Mouse (Mus musculus) lung, embryonic 15.5 days (tissue): ENCODE results near the gene Btbd19. TPM values are rescaled to one million over a fixed set of nuclear protein-coding genes. Genes with fewer than 3 reads are reported as not detected.

Experiments
- ATAC-seq: fragments of 200-750 bp; cut with Nextera tagmentation; 2 replicates; pipeline ENCODE4 v1.8.0; 2017; ENCODE audit warnings: moderate number of reproducible peaks, borderline replicate concordance; ENCODE audit not compliant: low FRiP score, low TSS enrichment; ENCODE audit errors: extremely low read depth
- H3K27ac ChIP-seq: fragments of 300-500 bp; sonication (generic); 2 replicates; pipeline ENCODE4 v1.5.1; 2015; ENCODE audit warnings: moderate library complexity, mild to moderate bottlenecking, inconsistent platforms
- H3K27me3 ChIP-seq: fragments of 300-500 bp; sonication (generic); 2 replicates; pipeline ENCODE4 v1.6.1; 2015; ENCODE audit warnings: inconsistent platforms
- H3K36me3 ChIP-seq: fragments of 300-500 bp; sonication (generic); 2 replicates; pipeline ENCODE4 v1.6.1; 2015; ENCODE audit warnings: inconsistent platforms
- H3K4me1 ChIP-seq: fragments of 300-500 bp; sonication (generic); 2 replicates; pipeline ENCODE4 v1.6.1; 2015; ENCODE audit warnings: inconsistent platforms
- H3K4me2 ChIP-seq: fragments of 300-500 bp; sonication (generic); 2 replicates; pipeline ENCODE4 v1.6.1; 2015; ENCODE audit warnings: inconsistent platforms, mild to moderate bottlenecking, moderate library complexity
- H3K4me3 ChIP-seq: fragments of 300-500 bp; sonication (generic); 2 replicates; pipeline ENCODE4 v1.5.1; 2015; ENCODE audit warnings: mild to moderate bottlenecking, inconsistent platforms
- H3K9ac ChIP-seq: fragments of 300-500 bp; sonication (generic); 2 replicates; pipeline ENCODE4 v1.6.1; 2015; ENCODE audit warnings: inconsistent platforms
- H3K9me3 ChIP-seq: fragments of 300-500 bp; sonication (generic); 2 replicates; pipeline ENCODE4 v1.6.1; 2016; ENCODE audit warnings: inconsistent platforms
- WGBS: fragments of 180-500 bp; shearing (Covaris S2); methylation state at CpG from one replicate; pipeline ENCODE4 v1.1.7; 2015; 5-methylcytosine and 5-hydroxymethylcytosine counted together
- polyA plus RNA-seq: library from polyadenylated mRNA; unstranded; fragments of >200 nt; fragmentation: Nextera tagmentation; extraction: Ambion mirVana; gene quantifications from 2 replicates; pipeline ENCODE4 v1.2.1, GENCODE M21; 2015

The Btbd19 gene
- polyA plus RNA-seq, 1 experiment from 2014 or later = 6.8 TPM

DNA sequence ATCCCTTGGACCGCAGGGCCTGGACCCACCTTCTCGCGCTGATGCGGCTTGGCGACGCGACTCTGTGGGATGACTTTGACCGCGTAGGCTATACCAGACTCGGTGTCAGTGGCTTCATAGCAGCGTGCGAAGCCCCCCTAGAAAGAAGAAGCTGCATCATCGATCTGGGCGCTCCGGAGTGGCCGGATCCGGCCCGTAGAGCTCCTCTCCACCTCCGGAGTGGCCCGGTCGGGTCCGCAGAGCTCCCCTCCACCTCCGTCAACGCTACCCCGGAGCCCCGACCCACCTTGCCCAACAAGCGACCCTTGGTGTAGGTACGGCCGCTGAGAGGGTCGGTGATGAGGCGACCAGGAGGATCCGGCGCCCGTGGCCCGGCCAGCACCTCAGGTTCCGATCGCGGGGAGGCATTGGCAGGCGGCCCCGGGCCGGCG is 7.9 kb upstream of the Btbd19 start:
- peak; percentile 23; the same call in 1 of the 2 replicates for ATAC-seq
- whole genome bisulfite sequencing = 1% methylated on average over 42 of the region's 42 CpGs
- peak overlapping the region; percentile 89 for H3K4me3 ChIP-seq
- H3K27ac ChIP-seq = no peak overlapping the region
- H3K4me2 ChIP-seq = peak overlapping the region; percentile 100
- H3K9ac ChIP-seq = peak overlapping the region; percentile 88
- 0 out of 2 replicates have a peak, but pooled peaks cover 3% of the 10 kb centered on the region for H3K36me3 ChIP-seq
- peaks cover 14% of the 10 kb centered on the region for H3K4me1 ChIP-seq
- peaks cover 20% of the 10 kb centered on the region for H3K27me3 ChIP-seq
- H3K9me3 ChIP-seq = no peaks in the 10 kb centered on the region

DNA sequence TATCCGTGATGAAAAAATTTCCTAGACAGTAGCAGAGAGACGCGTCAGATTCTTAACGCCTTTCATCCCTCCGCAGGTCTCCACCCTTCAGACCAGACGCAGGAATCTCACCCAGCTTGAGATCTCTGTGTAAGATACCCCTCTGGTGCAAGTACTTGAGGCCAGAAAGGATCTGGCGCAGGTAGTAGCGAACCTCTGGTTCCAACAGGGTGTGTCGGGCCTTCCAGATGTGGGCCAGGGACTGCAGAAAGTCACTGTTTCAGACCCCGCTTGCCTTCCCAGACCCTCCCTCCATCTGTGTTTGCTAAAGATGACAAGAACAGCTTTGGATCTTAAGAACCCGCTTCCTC is 7.2 kb upstream of the Btbd19 start:
- 18% methylated on average over 11 of the region's 11 CpGs for WGBS

DNA sequence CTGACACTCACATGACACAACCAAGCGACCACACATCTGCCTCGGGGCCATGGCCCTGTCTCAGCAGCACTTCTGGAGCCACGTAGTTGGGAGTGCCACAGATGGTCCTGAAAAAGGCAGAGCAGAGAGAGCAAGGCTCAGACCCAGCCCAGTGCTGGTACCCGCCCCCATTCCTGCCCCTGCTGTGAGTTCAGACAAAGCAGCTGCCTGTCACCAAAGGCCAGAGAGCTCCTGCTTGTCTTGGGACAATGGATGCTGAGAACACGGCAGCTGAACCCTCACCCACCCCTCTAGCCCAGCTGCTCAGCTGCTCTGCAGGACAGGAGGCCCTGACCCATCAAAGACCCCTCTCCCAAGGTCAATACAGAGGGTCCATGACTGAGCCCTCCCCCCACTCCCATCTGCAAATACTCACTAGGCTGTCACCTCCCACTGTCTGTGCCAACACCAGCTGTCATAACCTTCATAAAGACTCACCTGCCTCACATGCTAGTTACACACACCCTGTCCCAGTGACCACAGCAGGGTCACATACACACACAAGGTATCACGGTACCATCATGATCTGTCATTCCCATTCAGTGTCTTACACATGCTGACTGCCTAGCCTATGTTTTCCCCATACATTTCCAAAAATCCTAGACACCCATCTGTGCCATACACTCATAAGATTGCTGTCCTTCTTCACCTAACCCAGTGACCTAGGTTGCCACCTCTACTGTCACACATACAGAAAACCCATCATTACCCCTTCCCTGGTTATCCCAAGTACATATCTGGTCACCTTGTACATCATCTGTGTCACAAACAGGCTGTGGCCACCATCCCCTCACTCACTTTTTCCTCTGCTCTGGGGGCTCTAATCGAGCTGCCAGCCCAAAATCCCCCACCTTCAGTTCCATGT is 6.6 kb upstream of the Btbd19 start:
- H3K27me3 ChIP-seq = peaks cover 20% of the 10 kb centered on the region
- no peak overlapping the region for H3K9ac ChIP-seq
- H3K9me3 ChIP-seq = no peaks in the 10 kb centered on the region
- H3K27ac ChIP-seq = no peak overlapping the region
- WGBS = 38% methylated on average over 7 of the region's 7 CpGs
- H3K4me3 ChIP-seq = peak overlapping the region; percentile 89; the same call in 1 of the 2 replicates
- peak overlapping the region; percentile 100; the same call in 1 of the 2 replicates for H3K4me2 ChIP-seq
- 0 out of 2 replicates have a peak, but pooled peaks cover 3% of the 10 kb centered on the region for H3K36me3 ChIP-seq
- H3K4me1 ChIP-seq = peaks cover 14% of the 10 kb centered on the region
- ATAC-seq = no peak

More for the DNA sequence above, 7.2 kb upstream of the Btbd19 start:
- H3K9ac ChIP-seq = no peak overlapping the region
- no peak for ATAC-seq
- H3K27me3 ChIP-seq = peaks cover 20% of the 10 kb centered on the region
- H3K4me3 ChIP-seq = peak overlapping the region; percentile 89
- 0 out of 2 replicates have a peak, but pooled peaks cover 3% of the 10 kb centered on the region for H3K36me3 ChIP-seq
- peak overlapping the region; percentile 100 for H3K4me2 ChIP-seq
- H3K27ac ChIP-seq = no peak overlapping the region
- peaks cover 14% of the 10 kb centered on the region for H3K4me1 ChIP-seq
- H3K9me3 ChIP-seq = no peaks in the 10 kb centered on the region

DNA sequence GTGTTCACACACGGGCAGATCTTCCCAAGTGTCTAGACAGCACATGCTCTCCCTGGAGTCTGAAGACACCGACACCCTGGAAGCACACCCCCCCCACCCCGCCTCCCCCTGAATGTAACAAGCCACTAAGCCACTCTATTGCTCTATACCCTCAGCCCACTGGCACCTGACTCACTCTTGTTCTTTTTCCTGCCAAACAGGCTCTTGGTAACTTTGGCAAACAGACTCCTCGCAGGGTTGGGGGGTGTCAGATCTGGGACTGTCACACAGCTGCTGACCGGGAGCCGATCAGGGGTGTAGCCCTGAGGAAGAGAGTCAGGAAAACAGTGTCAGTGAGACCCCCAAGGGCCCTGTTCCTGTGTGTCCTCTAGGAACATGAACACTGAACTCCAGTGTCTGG is 5.7 kb upstream of the Btbd19 start:
- Histone ChIP-seq H3K36me3 (0 out of 2 replicates have a peak, but pooled peaks cover 3% of the 10 kb centered on the region), H3K9ac (no peak overlapping the region), H3K27me3 (peaks cover 20% of the 10 kb centered on the region), H3K27ac (no peak overlapping the region), H3K9me3 (no peaks in the 10 kb centered on the region), H3K4me2 (no peak overlapping the region), H3K4me1 (peaks cover 19% of the 10 kb centered on the region), H3K4me3 (no peak overlapping the region)
- WGBS = 62% methylated on average over 6 of the region's 6 CpGs
- no peak for ATAC-seq

DNA sequence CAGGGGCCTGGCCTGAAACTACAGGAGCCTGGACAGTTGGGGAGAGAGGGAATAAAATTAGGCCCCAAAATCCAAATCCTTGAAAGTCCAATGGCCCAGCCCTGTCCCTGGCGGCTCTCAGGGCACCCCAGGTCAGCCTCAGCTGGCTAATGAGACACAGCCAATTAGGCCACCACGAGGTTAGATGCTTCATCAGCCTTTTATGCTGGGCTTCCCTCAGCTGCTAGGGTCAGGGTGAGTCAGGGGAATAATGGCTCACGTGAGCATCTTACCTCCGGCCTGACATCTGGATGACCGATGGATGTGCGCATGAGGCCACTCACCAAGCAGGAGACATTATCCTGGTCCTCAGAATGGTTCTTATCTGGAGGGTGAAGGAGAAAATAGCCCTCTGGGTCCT is 5.3 kb upstream of the Btbd19 start:
- no peak for ATAC-seq
- no peak overlapping the region for H3K4me3 ChIP-seq
- H3K4me1 ChIP-seq = peaks cover 23% of the 10 kb centered on the region
- no peaks in the 10 kb centered on the region for H3K9me3 ChIP-seq
- H3K36me3 ChIP-seq = 0 out of 2 replicates have a peak, but pooled peaks cover 3% of the 10 kb centered on the region
- peaks cover 20% of the 10 kb centered on the region for H3K27me3 ChIP-seq
- H3K9ac ChIP-seq = no peak overlapping the region
- WGBS = 79% methylated on average over 6 of the region's 6 CpGs
- no peak overlapping the region for H3K27ac ChIP-seq
- no peak overlapping the region for H3K4me2 ChIP-seq

DNA sequence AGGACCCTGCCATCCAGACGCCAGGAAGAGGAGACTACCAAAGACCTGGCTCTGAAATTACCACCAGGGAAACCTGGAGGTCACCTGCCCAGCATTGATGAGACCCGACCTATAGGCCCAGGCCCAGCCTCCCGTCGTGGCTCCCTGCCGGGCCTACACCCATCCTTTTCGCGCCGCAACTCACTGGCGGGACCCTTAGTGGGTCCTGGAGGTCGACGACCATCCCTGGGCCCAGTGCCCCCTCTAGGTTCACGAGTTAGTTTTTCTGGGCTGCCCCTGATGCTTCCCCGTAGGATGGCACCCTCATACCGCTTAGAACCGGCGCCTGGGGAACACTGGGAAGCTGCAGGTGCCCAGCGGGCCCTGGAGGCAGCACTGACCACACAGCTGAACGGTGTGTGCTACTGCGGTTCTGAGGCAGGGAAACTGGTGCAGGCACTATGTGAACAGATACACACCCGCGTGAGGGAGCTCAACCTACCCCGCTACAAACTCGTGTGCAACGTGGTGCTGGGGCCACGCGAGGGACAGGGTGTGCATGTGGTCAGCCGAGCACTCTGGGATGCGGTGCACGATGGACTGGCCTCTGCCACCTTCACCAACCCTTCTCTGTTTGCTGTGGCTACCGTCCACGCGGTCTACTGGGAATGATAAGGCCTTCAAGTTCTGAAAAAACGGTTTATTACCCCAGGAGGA is 2.6 kb upstream of the Btbd19 start:
- Histone ChIP-seq H3K27ac (no peak overlapping the region), H3K4me3 (no peak overlapping the region), H3K9ac (no peak overlapping the region), H3K36me3 (0 out of 2 replicates have a peak, but pooled peaks cover 3% of the 10 kb centered on the region), H3K9me3 (no peaks in the 10 kb centered on the region), H3K27me3 (peaks cover 17% of the 10 kb centered on the region), H3K4me1 (peaks cover 33% of the 10 kb centered on the region), H3K4me2 (no peak overlapping the region)
- ATAC-seq = no peak
- 85% methylated on average over 33 of the region's 33 CpGs for WGBS

DNA sequence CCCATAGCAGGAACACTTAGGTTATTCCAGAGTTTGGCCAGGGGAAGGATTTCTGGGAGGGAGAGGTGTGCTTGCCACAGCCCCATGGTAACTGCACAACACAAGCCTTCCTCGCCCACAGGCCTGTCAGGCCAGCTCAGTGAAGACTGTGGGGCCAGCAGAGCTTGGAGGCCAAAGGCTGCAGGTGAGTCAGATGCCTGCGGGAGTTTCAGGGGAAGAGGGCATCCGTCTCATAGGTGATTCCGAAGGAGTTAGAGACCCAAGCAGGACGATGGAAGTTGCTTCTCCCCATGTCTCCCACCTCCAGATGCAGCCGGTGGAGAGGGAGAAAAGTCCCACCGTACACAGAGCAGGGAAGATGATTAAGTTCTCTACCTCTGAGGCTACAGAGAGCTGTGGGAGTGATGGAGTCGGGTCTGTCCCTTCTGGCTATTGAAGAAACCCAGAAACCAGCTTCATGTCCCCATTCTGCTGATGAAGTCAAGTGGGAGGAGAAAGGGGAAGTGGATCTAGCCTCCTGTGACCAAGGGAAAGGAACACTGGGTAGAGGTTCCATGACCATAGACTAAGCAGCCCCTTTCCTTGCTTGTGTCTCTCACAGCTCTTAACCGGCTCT is 1.3 kb upstream of the Btbd19 start, which contains the start of gene Tctex1d4:
Gene Tctex1d4, plus strand, starts transcription at position 120 of the 616 bp plus-strand sequence.
- WGBS = 83% methylated on average over 9 of the region's 9 CpGs
- no peaks in the 10 kb centered on the region for H3K9me3 ChIP-seq
- no peak for ATAC-seq
- peak within 1 kb of the TSS; percentile 31 for H3K9ac ChIP-seq
- H3K4me3 ChIP-seq = no peak within 1 kb of the TSS
- H3K36me3 ChIP-seq = 0 out of 2 replicates have a peak, but pooled peaks cover 3% of the 10 kb centered on the region
- H3K27me3 ChIP-seq = peaks cover 3% of the 10 kb centered on the region; the same call in 1 of the 2 replicates
- peak within 1 kb of the TSS; percentile 26 for H3K4me2 ChIP-seq
- H3K4me1 ChIP-seq = peaks cover 26% of the 10 kb centered on the region
- peak within 1 kb of the TSS; percentile 94 for H3K27ac ChIP-seq

DNA sequence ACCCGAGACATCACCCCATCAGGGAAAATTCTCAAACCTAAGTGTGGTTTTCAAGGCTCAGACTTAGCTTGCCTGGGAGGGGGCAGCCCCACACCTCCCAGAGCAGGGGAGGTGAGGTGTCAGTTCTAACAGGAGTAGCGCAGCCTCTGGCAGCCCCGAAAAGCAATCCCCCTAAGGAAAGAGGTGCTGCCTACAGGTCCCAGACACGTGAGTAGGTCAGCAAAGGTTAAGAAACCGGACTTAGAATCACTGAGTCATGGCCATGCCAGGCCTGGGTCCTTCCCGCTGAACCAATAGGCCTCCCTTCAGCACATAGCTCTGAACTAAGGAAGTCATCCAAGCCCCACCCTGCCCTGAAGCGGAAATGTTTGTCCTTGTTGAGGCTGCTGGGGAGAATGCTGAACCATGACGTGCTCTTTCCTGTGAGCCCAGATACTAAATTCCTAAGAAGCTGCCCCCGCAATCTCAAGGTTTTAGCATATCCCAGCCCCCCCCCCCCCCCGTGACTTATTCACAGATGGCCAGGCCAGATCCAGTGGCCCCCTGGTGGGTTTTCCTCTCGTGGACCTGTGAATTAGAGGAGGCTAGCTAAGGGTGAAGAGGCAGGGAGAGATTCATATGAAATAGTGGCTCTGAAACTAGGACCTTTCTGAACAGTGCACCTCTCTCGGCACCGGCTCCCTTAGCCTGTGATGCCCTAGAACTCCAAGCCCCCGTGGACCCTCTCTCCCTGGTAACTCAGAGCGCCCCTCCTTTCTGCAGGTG is 567 bp upstream of the Btbd19 start:
- Histone ChIP-seq H3K27me3 (no peaks in the 10 kb centered on the region), H3K9ac (peak overlapping the region; percentile 23), H3K4me3 (no peak overlapping the region), H3K36me3 (0 out of 2 replicates have a peak, but pooled peaks cover 3% of the 10 kb centered on the region), H3K9me3 (no peaks in the 10 kb centered on the region), H3K4me1 (peaks cover 32% of the 10 kb centered on the region), H3K4me2 (peak overlapping the region; percentile 26; the same call in 1 of the 2 replicates), H3K27ac (peak overlapping the region; percentile 94)
- WGBS = 38% methylated on average over 15 of the region's 15 CpGs
- ATAC-seq = peak; percentile 66

DNA sequence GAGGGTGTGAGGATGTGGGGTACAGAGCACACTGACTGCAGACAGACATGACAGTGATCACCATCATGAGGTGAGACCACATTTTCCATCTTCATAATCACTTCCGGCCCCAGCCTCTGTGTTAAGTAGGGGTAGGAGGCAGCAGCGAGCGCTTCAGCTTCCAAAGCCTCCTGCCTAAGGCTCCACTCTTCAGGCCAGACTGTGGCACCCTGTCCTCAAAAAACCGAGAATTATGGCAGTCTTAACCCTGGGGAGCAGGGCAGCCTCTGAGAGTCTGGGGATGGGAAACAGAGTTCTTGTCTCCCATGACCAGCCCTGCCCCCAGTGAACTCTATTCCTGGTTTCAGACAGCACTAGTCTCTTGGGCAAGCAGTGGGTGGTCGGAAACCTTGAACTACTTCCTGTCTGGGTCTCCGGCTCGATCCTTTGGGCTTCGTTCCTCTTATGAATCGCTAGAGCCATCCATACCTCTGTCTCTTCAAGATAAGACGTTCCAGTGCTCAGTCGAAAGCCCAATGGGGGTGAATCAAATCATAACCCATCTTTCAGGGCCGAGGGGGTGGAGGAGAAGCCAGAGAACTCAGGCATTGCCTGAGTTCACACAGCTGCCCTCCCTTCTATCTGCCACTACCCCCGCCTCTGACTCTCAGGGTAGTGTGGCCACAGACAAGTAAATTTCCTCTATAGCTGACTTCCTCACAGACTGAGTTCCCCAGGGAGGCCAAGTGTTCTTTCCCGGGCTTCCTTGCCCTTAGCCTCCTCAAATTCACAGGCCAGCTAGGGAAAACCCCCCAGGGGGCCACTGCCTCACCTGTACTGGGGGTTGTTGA is 792 bp downstream of the Btbd19 start:
- Histone ChIP-seq H3K27ac (peak overlapping the region; percentile 94), H3K4me3 (no peak overlapping the region), H3K36me3 (0 out of 2 replicates have a peak, but pooled peaks cover 3% of the 10 kb centered on the region), H3K9me3 (no peaks in the 10 kb centered on the region), H3K4me2 (peak overlapping the region; percentile 26), H3K4me1 (peaks cover 35% of the 10 kb centered on the region), H3K27me3 (no peaks in the 10 kb centered on the region), H3K9ac (peak overlapping the region; percentile 31; the same call in 1 of the 2 replicates)
- WGBS = 40% methylated on average over 14 of the region's 14 CpGs
- ATAC-seq = no peak

DNA sequence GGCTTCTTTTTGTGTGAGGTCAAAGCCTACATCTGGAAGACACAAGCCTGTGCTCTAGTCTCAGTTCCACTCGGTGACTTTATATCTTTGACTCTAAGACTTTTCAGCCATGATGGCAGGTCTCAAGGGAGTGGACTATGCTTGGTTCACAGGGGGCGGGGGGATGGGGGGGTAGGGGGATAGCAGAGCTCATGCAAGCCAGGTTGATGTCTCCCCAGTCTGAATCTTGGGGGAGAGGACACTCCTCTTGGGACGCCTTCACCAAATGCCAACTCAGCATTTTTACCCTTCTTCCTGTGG is 1.4 kb downstream of the Btbd19 start:
- Histone ChIP-seq H3K27ac (peak overlapping the region; percentile 94), H3K4me3 (no peak overlapping the region), H3K27me3 (no peaks in the 10 kb centered on the region), H3K9me3 (no peaks in the 10 kb centered on the region), H3K4me2 (no peak overlapping the region), H3K36me3 (0 out of 2 replicates have a peak, but pooled peaks cover 3% of the 10 kb centered on the region), H3K9ac (no peak overlapping the region), H3K4me1 (peaks cover 37% of the 10 kb centered on the region)
- 71% methylated on average over 3 of the region's 3 CpGs for WGBS
- ATAC-seq = no peak
